ENCODE assay signal across 7 mouse cellular contexts in the genomic region with DNA sequence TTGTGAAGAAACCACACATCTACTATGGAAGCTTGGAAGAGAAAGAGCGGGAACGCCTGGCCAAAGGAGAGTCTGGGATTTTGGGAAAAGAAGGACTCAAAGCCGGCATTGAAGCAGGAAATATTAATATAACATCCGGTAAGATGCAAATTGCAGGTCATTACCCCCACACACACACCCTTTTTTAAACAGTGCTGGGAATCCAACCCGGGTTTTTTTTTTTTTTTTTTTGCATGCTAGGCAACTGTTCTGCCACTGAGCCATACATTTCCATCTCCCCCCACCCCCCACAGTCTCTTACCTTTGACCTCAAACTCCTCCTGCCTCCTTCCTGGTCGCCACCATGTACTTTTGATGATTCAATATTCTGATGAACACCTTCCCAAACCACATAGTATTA. TPM values are rescaled to one million over a fixed set of nuclear protein-coding genes. Genes with fewer than 3 reads are reported as not detected.
DNase-seq lines count a peak whose midpoint lies in the region; ATAC-seq lines count a peak whose summit lies in the region.

No protein-coding gene starts in this region.

- H3K27me3 ChIP-seq in lung, embryonic 16.5 days (ENCODE audit: control insufficient read depth, insufficient read depth, low read depth, low read length): no peaks in the 10 kb centered on the region
- no peaks in the 10 kb centered on the region for H3K27me3 ChIP-seq in embryonic facial prominence, embryonic 15.5 days
- no peaks in the 10 kb centered on the region for H3K27me3 ChIP-seq in limb, embryonic 12.5 days
- no peaks in the 10 kb centered on the region for H3K27me3 ChIP-seq in splenic B cell, adult 2 months (ENCODE audit: control insufficient read depth, insufficient read depth, low read length, poor library complexity, severe bottlenecking)

- WGBS in lung, embryonic 16.5 days: 12% methylated on average over 6 of the region's 6 CpGs
- WGBS in embryonic facial prominence, embryonic 15.5 days: 17% methylated on average over 6 of the region's 6 CpGs
- WGBS in limb, embryonic 12.5 days: 27% methylated on average over 6 of the region's 6 CpGs

- peaks cover 12% of the 10 kb centered on the region for H3K4me1 ChIP-seq in lung, embryonic 16.5 days (replicated peaks; ENCODE audit: control insufficient read depth, insufficient read depth, low read length)
- peaks cover 29% of the 10 kb centered on the region for H3K4me1 ChIP-seq in embryonic facial prominence, embryonic 15.5 days
- peaks cover 24% of the 10 kb centered on the region for H3K4me1 ChIP-seq in limb, embryonic 12.5 days (replicated peaks)

- H3K4me2 ChIP-seq in lung, embryonic 16.5 days (ENCODE audit: low read depth, low read length): peak overlapping the region; percentile 60
- peak overlapping the region; percentile 74 for H3K4me2 ChIP-seq in embryonic facial prominence, embryonic 15.5 days (replicated peaks)
- H3K4me2 ChIP-seq in limb, embryonic 12.5 days: peak overlapping the region; percentile 81

- no peaks in the 10 kb centered on the region for H3K9me3 ChIP-seq in lung, embryonic 16.5 days (ENCODE audit: control insufficient read depth, low read length)
- no peaks in the 10 kb centered on the region for H3K9me3 ChIP-seq in embryonic facial prominence, embryonic 15.5 days (replicated peaks)
- H3K9me3 ChIP-seq in limb, embryonic 12.5 days: no peaks in the 10 kb centered on the region

- H3K27ac ChIP-seq in lung, embryonic 16.5 days (ENCODE audit: low read length): peak overlapping the region; percentile 90
- peak overlapping the region; percentile 93 for H3K27ac ChIP-seq in embryonic facial prominence, embryonic 15.5 days (replicated peaks)
- no peak overlapping the region for H3K27ac ChIP-seq in limb, embryonic 12.5 days

- peaks cover 28% of the 10 kb centered on the region for H3K36me3 ChIP-seq in lung, embryonic 16.5 days (ENCODE audit: control insufficient read depth, insufficient read depth, low read length)
- H3K36me3 ChIP-seq in embryonic facial prominence, embryonic 15.5 days: peaks cover 33% of the 10 kb centered on the region
- peaks cover 42% of the 10 kb centered on the region for H3K36me3 ChIP-seq in limb, embryonic 12.5 days
- peaks cover 15% of the 10 kb centered on the region; the same call in 1 of the 2 replicates for H3K36me3 ChIP-seq in splenic B cell, adult 2 months (ENCODE audit: control insufficient read depth, insufficient read depth, low read length, poor library complexity, severe bottlenecking)

- intact Hi-C loops in left cerebral cortex, postnatal 25 days (cut with DNase I): loop anchor here (2.0 to 5.0 kb wide), 2 partner anchors 49 to 108 kb away; partner anchors contain the start of genes Alad, Fkbp15 and Slc31a1

- ATAC-seq in lung, embryonic 16.5 days (ENCODE audit: low read depth): no peak
- no peak for ATAC-seq in embryonic facial prominence, embryonic 15.5 days (ENCODE audit: insufficient number of reproducible peaks, low FRiP score, low TSS enrichment, low read depth)
- ATAC-seq in limb, embryonic 12.5 days (ENCODE audit: insufficient number of reproducible peaks, insufficient read depth, low FRiP score, low TSS enrichment, low read depth): no peak

- peak overlapping the region; percentile 97 for H3K4me3 ChIP-seq in lung, embryonic 16.5 days (ENCODE audit: low read length)
- peak overlapping the region; percentile 79 for H3K4me3 ChIP-seq in embryonic facial prominence, embryonic 15.5 days (replicated peaks)
- H3K4me3 ChIP-seq in limb, embryonic 12.5 days (replicated peaks): peak overlapping the region; percentile 72

- peak overlapping the region; percentile 98 for H3K9ac ChIP-seq in lung, embryonic 16.5 days (ENCODE audit: low read length)
- peak overlapping the region; percentile 86 for H3K9ac ChIP-seq in embryonic facial prominence, embryonic 15.5 days
- peak overlapping the region; percentile 83 for H3K9ac ChIP-seq in limb, embryonic 12.5 days (replicated peaks)

- DNase-seq in lung, adult 18-20 months: no peak
- DNase-seq in splenic B cell, adult 2 months (ENCODE audit: low read depth, low spot score): peak; percentile 9
- DNase-seq in left cerebral cortex, postnatal 25 days (ENCODE audit: low spot score in 2 of 2): no peak
- no peak for DNase-seq in kidney, adult 11 months

RNA-seq across cellular contexts. Expression of gene Prpf4, which starts 1.0 kb away (rescaled TPM):
- polyA plus RNA-seq in lung, embryonic 16.5 days (2015; fragmentation: Nextera tagmentation; extraction: Ambion mirVana): 20.7 and 21.4 TPM in 2 replicates
- 19.2 and 19.6 TPM in 2 replicates for polyA plus RNA-seq in embryonic facial prominence, embryonic 15.5 days (2015; fragmentation: Nextera tagmentation; extraction: Ambion mirVana)
- 31.8 and 33.3 TPM in 2 replicates for polyA plus RNA-seq in limb, embryonic 12.5 days (2016; fragmentation: Nextera tagmentation; extraction: Ambion mirVana)
- total RNA-seq in left cerebral cortex, postnatal 25 days (2021): 10 to 100 TPM; 11.2 to 12.5 TPM

RNA-seq across cellular contexts. Expression of gene Cdc26, which starts 1.2 kb away (rescaled TPM):
- 141 and 148 TPM in 2 replicates for polyA plus RNA-seq in lung, embryonic 16.5 days (2015; fragmentation: Nextera tagmentation; extraction: Ambion mirVana)
- 149 and 153 TPM in 2 replicates for polyA plus RNA-seq in embryonic facial prominence, embryonic 15.5 days (2015; fragmentation: Nextera tagmentation; extraction: Ambion mirVana)
- 208 and 226 TPM in 2 replicates for polyA plus RNA-seq in limb, embryonic 12.5 days (2016; fragmentation: Nextera tagmentation; extraction: Ambion mirVana)
- 10 to 100 TPM; 43.8 to 45.0 TPM for total RNA-seq in left cerebral cortex, postnatal 25 days (2021)

RNA-seq across cellular contexts. Expression of gene Rnf183, which starts 25.4 kb away (rescaled TPM):
- 0.14 TPM in 1 of 2 replicates, not detected in the other for polyA plus RNA-seq in lung, embryonic 16.5 days (2015; fragmentation: Nextera tagmentation; extraction: Ambion mirVana)
- polyA plus RNA-seq in embryonic facial prominence, embryonic 15.5 days (2015; fragmentation: Nextera tagmentation; extraction: Ambion mirVana): 0.41 TPM in 1 of 2 replicates, not detected in the other
- polyA plus RNA-seq in limb, embryonic 12.5 days (2016; fragmentation: Nextera tagmentation; extraction: Ambion mirVana): not detected in 2 replicates
- not detected for total RNA-seq in left cerebral cortex, postnatal 25 days (2021)

RNA-seq across cellular contexts. Expression of gene Slc31a1, which starts 49.1 kb away (rescaled TPM):
- 51.2 and 51.9 TPM in 2 replicates for polyA plus RNA-seq in lung, embryonic 16.5 days (2015; fragmentation: Nextera tagmentation; extraction: Ambion mirVana)
- polyA plus RNA-seq in embryonic facial prominence, embryonic 15.5 days (2015; fragmentation: Nextera tagmentation; extraction: Ambion mirVana): 49.3 and 53.2 TPM in 2 replicates
- polyA plus RNA-seq in limb, embryonic 12.5 days (2016; fragmentation: Nextera tagmentation; extraction: Ambion mirVana): 42.8 and 48.6 TPM in 2 replicates
- 10 to 100 TPM; 17.7 to 19.2 TPM for total RNA-seq in left cerebral cortex, postnatal 25 days (2021)

RNA-seq across cellular contexts. Expression of gene Fkbp15, which starts 49.3 kb away (rescaled TPM):
- polyA plus RNA-seq in lung, embryonic 16.5 days (2015; fragmentation: Nextera tagmentation; extraction: Ambion mirVana): 26.1 and 27.1 TPM in 2 replicates
- 27.6 and 28.3 TPM in 2 replicates for polyA plus RNA-seq in embryonic facial prominence, embryonic 15.5 days (2015; fragmentation: Nextera tagmentation; extraction: Ambion mirVana)
- 23.2 and 24.6 TPM in 2 replicates for polyA plus RNA-seq in limb, embryonic 12.5 days (2016; fragmentation: Nextera tagmentation; extraction: Ambion mirVana)
- 10 to 100 TPM; 33.1 to 35.9 TPM for total RNA-seq in left cerebral cortex, postnatal 25 days (2021)
